Mouse (Mus musculus): ENCODE measurements at regions not wholly inside any gene's neighbourhood (a gene's known extent, or its start where the extent isn't known, plus 50 kb on each side); places are given as distances from the start of the nearest gene placed in this dataset.

- no peak for DNase-seq (ENCODE audit: low spot score)
- no peak overlapping the region for H3K9ac ChIP-seq (replicated peaks; ENCODE audit: low read length, poor library complexity, severe bottlenecking)
- ATAC-seq (ENCODE audit: low FRiP score) = no peak
- TF ChIP-seq CTCF (IDR thresholded peaks at IDR 0.05) = no peak
- H3K4me2 ChIP-seq (ENCODE audit: low read depth, low read length, poor library complexity, severe bottlenecking) = no peak overlapping the region
- no peaks in the 10 kb centered on the region for H3K9me3 ChIP-seq (ENCODE audit: low read length)
- no peak overlapping the region for H3K4me3 ChIP-seq (ENCODE audit: low read depth, low read length)
- H3K27me3 ChIP-seq (ENCODE audit: insufficient read depth, low read length) = no peaks in the 10 kb centered on the region
- H3K36me3 ChIP-seq (ENCODE audit: insufficient read depth, low read length) = no peaks in the 10 kb centered on the region
- no peak overlapping the region for H3K27ac ChIP-seq (ENCODE audit: low read depth, low read length)
- no peaks in the 10 kb centered on the region for H3K4me1 ChIP-seq (ENCODE audit: insufficient read depth, low read length)
Measured at GRCm38 (mm10) chr3:80631391-80631790, 171.2 kb downstream of the Gria2 start.

DNA sequence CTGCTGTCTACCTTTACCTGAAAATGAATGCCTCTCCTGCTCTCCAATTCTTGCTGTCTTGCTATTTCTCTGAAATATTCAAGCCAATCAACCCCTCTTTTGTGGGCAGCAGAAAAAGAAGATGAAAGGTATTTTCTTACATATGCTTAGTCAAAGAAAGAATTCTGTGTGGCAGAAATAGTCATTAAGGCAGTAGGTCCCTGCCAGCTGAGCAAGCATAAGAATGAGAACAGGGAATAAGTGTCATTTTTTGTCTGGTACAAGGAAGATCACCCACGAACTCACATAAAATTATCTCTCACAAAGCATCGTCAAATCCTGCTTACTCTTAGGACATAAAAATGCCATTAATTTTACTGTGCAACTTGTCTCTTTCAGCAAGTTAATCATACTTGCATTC lies 192.2 kb downstream of the Gria2 start:
- H3K4me2 ChIP-seq (ENCODE audit: low read depth, low read length, poor library complexity, severe bottlenecking) = no peak overlapping the region
- no peaks in the 10 kb centered on the region for H3K27me3 ChIP-seq (ENCODE audit: insufficient read depth, low read length)
- no peak for TF ChIP-seq CTCF (IDR thresholded peaks at IDR 0.05)
- 58% methylated on average over 2 of the region's 2 CpGs for WGBS
- DNase-seq (ENCODE audit: low spot score) (no peak), ATAC-seq (ENCODE audit: low FRiP score) (no peak)
- H3K4me3 ChIP-seq (ENCODE audit: low read depth, low read length) = no peak overlapping the region
- no peak overlapping the region for H3K27ac ChIP-seq (ENCODE audit: low read depth, low read length)
- H3K9ac ChIP-seq (replicated peaks; ENCODE audit: low read length, poor library complexity, severe bottlenecking) = no peak overlapping the region
- H3K9me3 ChIP-seq (ENCODE audit: low read length) = no peaks in the 10 kb centered on the region
- no peaks in the 10 kb centered on the region for H3K36me3 ChIP-seq (ENCODE audit: insufficient read depth, low read length)
- H3K4me1 ChIP-seq (ENCODE audit: insufficient read depth, low read length) = no peaks in the 10 kb centered on the region

- H3K27ac ChIP-seq (ENCODE audit: low read depth, low read length) = no peak overlapping the region
- ATAC-seq (ENCODE audit: low FRiP score) = no peak
Measured at GRCm38 (mm10) chr3:80608467-80608866, 194.2 kb downstream of the Gria2 start.

DNA sequence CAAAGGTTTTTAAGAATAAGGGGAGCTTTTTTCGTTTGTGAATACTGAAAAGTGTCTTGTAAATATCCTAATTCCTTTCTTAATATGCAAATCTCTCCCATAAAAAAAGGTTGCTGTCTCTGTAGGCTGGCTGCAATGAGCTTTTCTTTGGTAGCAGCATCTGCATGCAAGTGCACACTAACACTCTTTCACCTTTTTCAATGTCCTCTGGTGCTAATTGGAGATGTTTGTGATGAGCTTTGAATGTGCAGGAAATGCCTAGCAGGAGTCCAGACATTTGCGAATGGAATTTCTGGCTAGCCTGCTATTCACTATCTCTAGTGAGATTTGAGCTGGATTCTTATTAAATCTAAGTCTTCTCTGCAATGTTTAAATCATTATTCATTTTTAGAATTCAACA lies 194.8 kb downstream of the Gria2 start:
- WGBS = 21% methylated on average over 2 of the region's 2 CpGs
- no peak overlapping the region for H3K9ac ChIP-seq (replicated peaks; ENCODE audit: low read length, poor library complexity, severe bottlenecking)
- H3K4me1 ChIP-seq (ENCODE audit: insufficient read depth, low read length) = no peaks in the 10 kb centered on the region
- no peak for ATAC-seq (ENCODE audit: low FRiP score)
- no peaks in the 10 kb centered on the region for H3K27me3 ChIP-seq (ENCODE audit: insufficient read depth, low read length)
- peak; percentile 43 for DNase-seq (ENCODE audit: low spot score)
- H3K36me3 ChIP-seq (ENCODE audit: insufficient read depth, low read length) = no peaks in the 10 kb centered on the region
- H3K4me2 ChIP-seq (ENCODE audit: low read depth, low read length, poor library complexity, severe bottlenecking) = no peak overlapping the region
- no peak for TF ChIP-seq CTCF (IDR thresholded peaks at IDR 0.05)
- H3K4me3 ChIP-seq (ENCODE audit: low read depth, low read length) = no peak overlapping the region
- no peak overlapping the region for H3K27ac ChIP-seq (ENCODE audit: low read depth, low read length)
- no peaks in the 10 kb centered on the region for H3K9me3 ChIP-seq (ENCODE audit: low read length)

More at GRCm38 (mm10) chr3:80608467-80608866, 194.2 kb downstream of the Gria2 start:
- TF ChIP-seq CTCF (IDR thresholded peaks at IDR 0.05) = no peak
- Histone ChIP-seq H3K27me3 (ENCODE audit: insufficient read depth, low read length) (no peaks in the 10 kb centered on the region), H3K4me2 (ENCODE audit: low read depth, low read length, poor library complexity, severe bottlenecking) (no peak overlapping the region), H3K4me3 (ENCODE audit: low read depth, low read length) (no peak overlapping the region), H3K36me3 (ENCODE audit: insufficient read depth, low read length) (no peaks in the 10 kb centered on the region), H3K9me3 (ENCODE audit: low read length) (no peaks in the 10 kb centered on the region), H3K4me1 (ENCODE audit: insufficient read depth, low read length) (no peaks in the 10 kb centered on the region), H3K9ac (replicated peaks; ENCODE audit: low read length, poor library complexity, severe bottlenecking) (no peak overlapping the region)
- DNase-seq (ENCODE audit: low spot score) = no peak
- 42% methylated on average over 4 of the region's 4 CpGs for WGBS

GRCm38 (mm10) chr3:80597549-80597948 lies 205.1 kb downstream of the Gria2 start:
- ATAC-seq (ENCODE audit: low FRiP score) = no peak
- H3K27ac ChIP-seq (ENCODE audit: low read depth, low read length) = no peak overlapping the region

GRCm38 (mm10) chr3:80567514-80567913 lies 235.1 kb downstream of the Gria2 start:
- no peak for ATAC-seq (ENCODE audit: low FRiP score)
- DNase-seq (ENCODE audit: low spot score) = no peak

More at GRCm38 (mm10) chr3:80597549-80597948, 205.1 kb downstream of the Gria2 start:
- Histone ChIP-seq H3K27me3 (ENCODE audit: insufficient read depth, low read length) (no peaks in the 10 kb centered on the region), H3K4me3 (ENCODE audit: low read depth, low read length) (no peak overlapping the region), H3K4me2 (ENCODE audit: low read depth, low read length, poor library complexity, severe bottlenecking) (no peak overlapping the region), H3K9ac (replicated peaks; ENCODE audit: low read length, poor library complexity, severe bottlenecking) (no peak overlapping the region), H3K4me1 (ENCODE audit: insufficient read depth, low read length) (no peaks in the 10 kb centered on the region), H3K9me3 (ENCODE audit: low read length) (no peaks in the 10 kb centered on the region), H3K36me3 (ENCODE audit: insufficient read depth, low read length) (no peaks in the 10 kb centered on the region)
- no peak for DNase-seq (ENCODE audit: low spot score)
- TF ChIP-seq CTCF (IDR thresholded peaks at IDR 0.05) = no peak

More at GRCm38 (mm10) chr3:80567514-80567913, 235.1 kb downstream of the Gria2 start:
- no peaks in the 10 kb centered on the region for H3K9me3 ChIP-seq (ENCODE audit: low read length)
- H3K4me1 ChIP-seq (ENCODE audit: insufficient read depth, low read length) = no peaks in the 10 kb centered on the region
- H3K27ac ChIP-seq (ENCODE audit: low read depth, low read length) = no peak overlapping the region
- no peak overlapping the region for H3K9ac ChIP-seq (replicated peaks; ENCODE audit: low read length, poor library complexity, severe bottlenecking)
- no peak overlapping the region for H3K4me3 ChIP-seq (ENCODE audit: low read depth, low read length)
- H3K36me3 ChIP-seq (ENCODE audit: insufficient read depth, low read length) = no peaks in the 10 kb centered on the region
- H3K27me3 ChIP-seq (ENCODE audit: insufficient read depth, low read length) = no peaks in the 10 kb centered on the region
- H3K4me2 ChIP-seq (ENCODE audit: low read depth, low read length, poor library complexity, severe bottlenecking) = no peak overlapping the region
- TF ChIP-seq CTCF (IDR thresholded peaks at IDR 0.05) = no peak

Data from midbrain, postnatal 0 days (tissue).